Mouse (Mus musculus) hindbrain, embryonic 14.5 days (tissue): ENCODE measurements around the gene Dguok. TPM values are rescaled to one million over a fixed set of nuclear protein-coding genes. Genes with fewer than 3 reads are reported as not detected.

Source experiments
- ATAC-seq: fragments of 200-750 bp; cut with Nextera tagmentation; 2 replicates; pipeline ENCODE4 v1.8.0; 2017; ENCODE audit warnings: moderate number of reproducible peaks, mild to moderate bottlenecking, moderate TSS enrichment, moderate library complexity; ENCODE audit not compliant: low FRiP score
- DNase-seq: peaks from one replicate; pipeline ENCODE4 v3.0.0-alpha.2; 2015; ENCODE audit warnings: low spot score
- H3K27ac ChIP-seq: fragments of 300-500 bp; sonication (generic); 2 replicates; pipeline ENCODE4 v1.5.1; 2014; ENCODE audit warnings: mild to moderate bottlenecking, moderate library complexity
- H3K27me3 ChIP-seq: fragments of 300-500 bp; sonication (generic); 2 replicates; pipeline ENCODE4 v1.6.1; 2014; ENCODE audit warnings: mild to moderate bottlenecking, low read length, mixed read lengths; ENCODE audit not compliant: control insufficient read depth, insufficient read depth
- H3K36me3 ChIP-seq: fragments of 300-500 bp; sonication (generic); replicated peaks from 2 replicates; pipeline ENCODE4 v1.6.1; 2014; ENCODE audit not compliant: control insufficient read depth, insufficient read depth
- H3K4me1 ChIP-seq: fragments of 300-500 bp; sonication (generic); replicated peaks from 2 replicates; pipeline ENCODE4 v1.6.1; 2014; ENCODE audit warnings: antibody characterized with exemption, low read length, mixed read lengths; ENCODE audit not compliant: control insufficient read depth, insufficient read depth
- H3K4me2 ChIP-seq: fragments of 300-500 bp; sonication (generic); replicated peaks from 2 replicates; pipeline ENCODE4 v1.6.1; 2014; ENCODE audit warnings: mild to moderate bottlenecking, moderate library complexity
- H3K4me3 ChIP-seq: fragments of 300-500 bp; sonication (generic); replicated peaks from 2 replicates; pipeline ENCODE4 v1.5.1; 2014; ENCODE audit warnings: mild to moderate bottlenecking, low read length
- H3K9ac ChIP-seq: fragments of 300-500 bp; sonication (generic); 2 replicates; pipeline ENCODE4 v1.6.1; 2014
- H3K9me3 ChIP-seq: fragments of 300-500 bp; sonication (generic); 2 replicates; pipeline ENCODE4 v1.6.1; 2016; ENCODE audit warnings: low read length; ENCODE audit not compliant: control insufficient read depth
- WGBS: fragments of 180-500 bp; shearing (Covaris S2); extraction: QIAGEN DNeasy Blood & Tissue Kit; methylation state at CpG from one replicate; pipeline ENCODE4 v1.1.7; 2014; 5-methylcytosine and 5-hydroxymethylcytosine counted together
- polyA plus RNA-seq: library from polyadenylated mRNA; unstranded; fragments of >200 nt; fragmentation: Nextera tagmentation; extraction: Ambion mirVana; gene quantifications from 2 replicates; pipeline ENCODE4 v1.2.1, GENCODE M21; 2014

Dguok gene
- polyA plus RNA-seq, 1 experiment from 2014 or later: 69.2 TPM

GRCm38 (mm10) chr6:83502656-83503055 is 4.1 kb downstream of the Dguok start:
- H3K9me3 ChIP-seq: no peaks in the 10 kb centered on the region
- no peaks in the 10 kb centered on the region for H3K27me3 ChIP-seq
- no peak for ATAC-seq
- no peak overlapping the region for H3K4me3 ChIP-seq
- no peak for DNase-seq
- no peak overlapping the region for H3K27ac ChIP-seq
- H3K9ac ChIP-seq: no peak overlapping the region
- peaks cover 14% of the 10 kb centered on the region for H3K4me1 ChIP-seq
- WGBS: 92% methylated on average over 3 of the region's 3 CpGs
- 0 out of 2 replicates have a peak, but pooled peaks cover 4% of the 10 kb centered on the region for H3K36me3 ChIP-seq
- H3K4me2 ChIP-seq: no peak overlapping the region

GRCm38 (mm10) chr6:83501524-83502310 is 5.1 kb downstream of the Dguok start:
- no peaks in the 10 kb centered on the region for H3K9me3 ChIP-seq
- no peak overlapping the region for H3K4me3 ChIP-seq
- ATAC-seq (no peak), DNase-seq (no peak)
- 68% methylated on average over 9 of the region's 9 CpGs for WGBS
- no peak overlapping the region for H3K27ac ChIP-seq
- H3K4me1 ChIP-seq: peaks cover 11% of the 10 kb centered on the region
- H3K27me3 ChIP-seq: no peaks in the 10 kb centered on the region
- H3K9ac ChIP-seq: no peak overlapping the region
- 0 out of 2 replicates have a peak, but pooled peaks cover 4% of the 10 kb centered on the region for H3K36me3 ChIP-seq
- H3K4me2 ChIP-seq: no peak overlapping the region

GRCm38 (mm10) chr6:83500462-83500861 is 6.3 kb downstream of the Dguok start:
- no peak overlapping the region for H3K4me2 ChIP-seq
- no peak overlapping the region for H3K27ac ChIP-seq
- H3K4me3 ChIP-seq: no peak overlapping the region
- no peak for DNase-seq
- H3K27me3 ChIP-seq: no peaks in the 10 kb centered on the region
- H3K9ac ChIP-seq: no peak overlapping the region
- peaks cover 4% of the 10 kb centered on the region for H3K4me1 ChIP-seq
- H3K9me3 ChIP-seq: no peaks in the 10 kb centered on the region
- WGBS: 62% methylated on average over 3 of the region's 3 CpGs
- no peak for ATAC-seq
- H3K36me3 ChIP-seq: peaks cover 10% of the 10 kb centered on the region; the same call in 1 of the 2 replicates

GRCm38 (mm10) chr6:83499078-83499477 is 7.7 kb downstream of the Dguok start:
- Histone ChIP-seq H3K4me3 (no peak overlapping the region), H3K9ac (no peak overlapping the region), H3K4me2 (no peak overlapping the region), H3K9me3 (no peaks in the 10 kb centered on the region), H3K36me3 (peaks cover 14% of the 10 kb centered on the region; the same call in 1 of the 2 replicates), H3K27ac (no peak overlapping the region), H3K27me3 (no peaks in the 10 kb centered on the region), H3K4me1 (no peaks in the 10 kb centered on the region)
- 95% methylated on average over 10 of the region's 10 CpGs for WGBS
- no peak for ATAC-seq
- no peak for DNase-seq

GRCm38 (mm10) chr6:83496753-83497710 is 9.7 kb downstream of the Dguok start:
- no peak overlapping the region for H3K4me3 ChIP-seq
- H3K9ac ChIP-seq: no peak overlapping the region
- H3K27me3 ChIP-seq: no peaks in the 10 kb centered on the region
- H3K9me3 ChIP-seq: no peaks in the 10 kb centered on the region
- no peak for ATAC-seq
- no peak overlapping the region for H3K4me2 ChIP-seq
- no peak for DNase-seq
- WGBS: 86% methylated on average over 22 of the region's 22 CpGs
- no peak overlapping the region for H3K27ac ChIP-seq
- no peaks in the 10 kb centered on the region for H3K4me1 ChIP-seq
- peaks cover 22% of the 10 kb centered on the region for H3K36me3 ChIP-seq

DNA sequence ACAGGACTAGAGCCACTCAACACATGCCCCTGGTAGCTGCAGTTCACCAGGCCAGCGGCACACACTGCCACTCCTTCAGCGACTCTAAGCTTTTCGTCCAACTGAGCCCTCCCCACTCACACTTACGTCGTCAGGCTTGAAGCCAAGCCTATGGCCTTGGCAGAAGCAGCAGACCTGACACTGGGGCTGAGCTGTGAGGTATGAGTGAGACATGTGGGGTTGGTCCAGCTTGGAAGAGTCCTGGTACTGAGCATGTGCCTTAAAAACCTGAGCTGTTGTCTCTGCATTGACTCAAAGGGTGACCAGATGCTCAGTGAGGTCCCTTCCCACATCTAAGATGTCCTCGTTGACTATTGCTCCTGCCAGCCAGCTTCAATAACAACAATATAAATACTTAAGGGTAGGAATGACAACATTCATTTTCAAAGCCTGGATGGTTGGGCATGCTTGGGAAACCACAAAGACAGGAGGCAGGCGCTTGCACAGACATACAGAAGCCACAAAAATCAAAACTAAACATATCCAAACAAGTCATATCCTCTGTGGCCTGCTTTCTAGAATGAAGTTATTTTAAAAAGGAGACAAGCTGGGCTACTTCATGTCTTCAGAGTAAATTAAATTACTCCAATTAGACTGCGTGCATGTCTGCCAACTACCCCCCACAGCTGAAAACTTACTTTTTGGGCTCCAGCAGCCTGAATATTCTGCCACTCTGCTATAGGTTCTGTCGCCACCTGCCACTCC is 10.6 kb downstream of the Dguok start:
- no peak for ATAC-seq
- Histone ChIP-seq H3K9ac (no peak overlapping the region), H3K4me3 (no peak overlapping the region), H3K4me2 (no peak overlapping the region), H3K9me3 (no peaks in the 10 kb centered on the region), H3K4me1 (no peaks in the 10 kb centered on the region), H3K36me3 (peaks cover 28% of the 10 kb centered on the region), H3K27ac (no peak overlapping the region), H3K27me3 (no peaks in the 10 kb centered on the region)
- WGBS: 90% methylated on average over 9 of the region's 9 CpGs
- DNase-seq: no peak

- no peak for ATAC-seq
- Histone ChIP-seq H3K27ac (no peak overlapping the region), H3K27me3 (no peaks in the 10 kb centered on the region), H3K4me2 (no peak overlapping the region), H3K9ac (no peak overlapping the region), H3K36me3 (peaks cover 74% of the 10 kb centered on the region), H3K4me3 (no peak overlapping the region), H3K9me3 (no peaks in the 10 kb centered on the region), H3K4me1 (no peaks in the 10 kb centered on the region)
- 93% methylated on average over 4 of the region's 4 CpGs for WGBS
- DNase-seq: no peak
Measured at GRCm38 (mm10) chr6:83490622-83491021, 16.1 kb downstream of the Dguok start.

GRCm38 (mm10) chr6:83488200-83488599 is 18.6 kb downstream of the Dguok start:
- Histone ChIP-seq H3K9ac (no peak overlapping the region), H3K4me1 (no peaks in the 10 kb centered on the region), H3K27me3 (no peaks in the 10 kb centered on the region), H3K9me3 (no peaks in the 10 kb centered on the region), H3K4me3 (no peak overlapping the region), H3K27ac (no peak overlapping the region), H3K36me3 (peaks cover 77% of the 10 kb centered on the region), H3K4me2 (no peak overlapping the region)
- no peak for DNase-seq
- 93% methylated on average over 5 of the region's 5 CpGs for WGBS
- ATAC-seq: no peak

GRCm38 (mm10) chr6:83487298-83487697 is 19.5 kb downstream of the Dguok start:
- Histone ChIP-seq H3K4me3 (no peak overlapping the region), H3K4me2 (no peak overlapping the region), H3K4me1 (no peaks in the 10 kb centered on the region), H3K9me3 (no peaks in the 10 kb centered on the region), H3K36me3 (peaks cover 81% of the 10 kb centered on the region), H3K27me3 (no peaks in the 10 kb centered on the region), H3K27ac (no peak overlapping the region), H3K9ac (no peak overlapping the region)
- 90% methylated on average over 4 of the region's 4 CpGs for WGBS
- DNase-seq (no peak), ATAC-seq (no peak)
